Mouse (Mus musculus): ENCODE measurements around the gene Mrps31.

Gene Mrps31

GRCm38 (mm10) chr8:22411282-22411702 is at the start of gene Mrps31:
Gene Mrps31, plus strand, starts transcription at chr8:22411361.
- peak; percentile 74 for DNase-seq (ENCODE audit: low spot score)

GRCm38 (mm10) chr8:22376311-22376710 is 34.9 kb upstream of the Mrps31 start:
- DNase-seq (ENCODE audit: low spot score): no peak

DNA sequence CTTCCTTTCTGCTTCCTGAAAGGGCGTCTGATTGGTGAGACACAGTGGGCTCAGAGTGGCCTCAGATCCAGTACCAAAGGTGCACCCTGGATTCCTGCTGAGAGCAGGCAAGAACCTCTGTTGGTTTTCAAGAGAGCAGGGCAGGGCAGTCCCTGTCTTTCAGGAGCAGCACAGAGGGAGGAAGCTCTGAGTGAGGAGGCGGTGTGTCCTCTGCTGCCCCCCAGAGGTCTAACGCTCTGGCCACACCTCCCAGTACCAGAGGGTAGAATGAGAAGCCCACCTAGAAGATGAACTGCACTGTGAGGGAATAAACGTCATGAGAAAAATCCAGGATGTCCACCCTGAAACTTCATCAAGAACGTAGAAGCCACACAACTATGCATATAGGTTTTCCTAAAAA is 34.3 kb upstream of the Mrps31 start:
- DNase-seq (ENCODE audit: low spot score): peak; percentile 62

- no peak for DNase-seq (ENCODE audit: low spot score)
Measured at GRCm38 (mm10) chr8:22380934-22381333, 30.2 kb upstream of the Mrps31 start.

- DNase-seq (ENCODE audit: low spot score): no peak
Measured at GRCm38 (mm10) chr8:22382824-22383595, 28.2 kb upstream of the Mrps31 start.

DNA sequence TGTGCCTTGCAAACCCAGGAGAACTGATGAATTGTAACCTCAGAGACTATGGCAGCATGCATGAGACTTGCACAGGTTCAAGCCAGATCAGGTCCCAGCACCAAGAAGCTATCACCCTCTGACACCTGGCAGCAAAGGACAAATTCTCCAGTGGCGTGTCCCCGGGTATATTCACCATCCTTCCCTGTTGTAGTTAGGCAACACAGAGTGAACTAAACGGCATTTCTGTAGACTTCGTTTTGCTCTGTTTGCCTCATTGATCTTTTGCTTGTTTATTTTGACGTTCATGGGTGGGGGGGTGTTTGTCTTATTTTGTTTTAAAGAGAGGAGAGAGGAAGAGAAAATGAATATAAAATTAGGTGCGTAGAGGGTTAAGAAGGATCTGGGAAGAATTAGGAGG is 26.0 kb upstream of the Mrps31 start:
- DNase-seq (ENCODE audit: low spot score): no peak

GRCm38 (mm10) chr8:22389874-22390273 is 21.3 kb upstream of the Mrps31 start:
- DNase-seq (ENCODE audit: low spot score): no peak

DNA sequence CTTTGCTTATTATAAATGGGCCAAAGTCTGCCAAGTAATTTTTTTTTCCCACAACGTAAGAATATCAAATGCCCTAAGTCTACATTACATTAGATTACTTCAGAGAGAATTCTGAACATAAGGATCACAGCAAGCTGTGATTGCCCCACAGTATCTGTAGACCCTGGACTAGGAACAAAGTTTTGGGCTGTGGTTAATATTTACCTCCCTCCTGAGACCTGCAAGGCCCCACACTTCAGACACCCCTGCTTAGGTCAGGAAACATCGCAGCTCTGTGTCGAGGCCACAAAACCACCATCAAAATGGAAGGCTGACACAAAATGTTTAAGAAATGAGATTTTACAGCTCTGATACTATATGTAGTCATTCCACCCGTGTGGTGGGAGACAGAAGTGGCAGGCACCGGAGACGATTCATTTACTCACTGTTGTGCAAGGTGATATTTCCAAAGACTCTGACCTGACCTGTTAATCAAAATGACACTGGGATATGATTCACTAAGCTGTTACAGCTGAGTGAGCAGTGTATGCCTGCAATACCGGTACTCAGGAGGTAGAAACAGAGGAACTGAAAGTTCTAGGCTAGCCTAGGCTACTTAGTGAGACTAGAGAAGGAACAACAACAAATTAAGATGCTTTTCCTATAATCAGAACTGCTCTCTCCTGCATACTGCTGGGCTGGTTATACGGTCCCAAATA is 20.2 kb upstream of the Mrps31 start:
- DNase-seq (ENCODE audit: low spot score): no peak

DNA sequence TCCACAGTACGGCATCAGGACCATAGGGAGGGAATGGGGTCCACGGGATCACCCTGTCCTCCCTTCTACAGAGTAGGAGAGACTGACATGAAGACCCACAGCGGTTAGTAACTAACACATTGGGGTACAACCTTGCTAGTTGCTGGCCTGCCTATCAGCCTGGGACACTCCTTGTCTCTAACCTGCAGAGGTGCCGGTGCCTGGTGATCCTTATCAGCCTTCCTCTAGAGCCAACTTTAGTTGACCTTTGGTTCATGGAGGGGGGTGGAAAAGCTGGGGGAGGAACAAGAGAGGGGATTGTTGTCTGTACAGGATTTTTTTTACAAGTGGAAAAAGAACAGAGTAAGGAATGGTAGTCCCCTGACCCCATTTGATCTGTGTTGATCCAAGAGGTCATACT is 16.7 kb upstream of the Mrps31 start:
- no peak for DNase-seq (ENCODE audit: low spot score)

GRCm38 (mm10) chr8:22395256-22395655 is 15.9 kb upstream of the Mrps31 start:
- DNase-seq (ENCODE audit: low spot score): no peak

GRCm38 (mm10) chr8:22397811-22398141 is 13.4 kb upstream of the Mrps31 start:
- DNase-seq (ENCODE audit: low spot score): no peak

GRCm38 (mm10) chr8:22398142-22398951 is 12.8 kb upstream of the Mrps31 start, which contains the start of gene Slc25a15:
Gene Slc25a15, minus strand, starts transcription at chr8:22398597.
- peak; percentile 95 for DNase-seq (ENCODE audit: low spot score)

DNA sequence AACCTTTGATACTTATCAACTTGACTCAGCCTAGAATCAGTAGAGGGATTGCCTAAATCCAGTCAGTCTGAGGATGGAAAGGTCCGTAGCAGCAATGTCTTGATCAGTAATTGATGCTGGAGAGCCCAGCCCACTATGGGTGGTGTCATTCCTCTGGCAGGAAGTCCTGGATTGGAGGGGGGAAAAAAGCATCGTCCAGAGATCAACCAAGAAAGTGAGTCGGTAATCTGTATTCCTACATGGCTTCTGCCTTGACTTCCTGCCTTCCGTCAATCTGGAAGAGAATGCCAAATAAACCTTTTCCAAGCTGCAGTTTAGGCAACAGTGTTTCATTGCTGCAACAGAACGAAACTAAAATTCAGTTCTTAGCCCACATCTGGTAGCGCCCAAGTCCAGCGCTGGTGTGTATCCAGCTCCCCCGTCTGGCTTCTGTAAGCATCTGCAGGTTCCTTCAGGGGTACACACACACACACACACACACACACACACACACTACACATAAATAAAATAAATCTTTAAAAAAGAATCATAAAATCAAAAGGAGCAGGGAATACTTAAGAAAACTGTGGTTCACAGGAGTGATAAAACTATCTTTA is 11.8 kb upstream of the Mrps31 start:
- DNase-seq (ENCODE audit: low spot score): no peak

- DNase-seq (ENCODE audit: low spot score): no peak
Measured at GRCm38 (mm10) chr8:22400593-22400992, 10.6 kb upstream of the Mrps31 start.

- no peak for DNase-seq (ENCODE audit: low spot score)
Measured at GRCm38 (mm10) chr8:22403235-22403634, 7.9 kb upstream of the Mrps31 start.

DNA sequence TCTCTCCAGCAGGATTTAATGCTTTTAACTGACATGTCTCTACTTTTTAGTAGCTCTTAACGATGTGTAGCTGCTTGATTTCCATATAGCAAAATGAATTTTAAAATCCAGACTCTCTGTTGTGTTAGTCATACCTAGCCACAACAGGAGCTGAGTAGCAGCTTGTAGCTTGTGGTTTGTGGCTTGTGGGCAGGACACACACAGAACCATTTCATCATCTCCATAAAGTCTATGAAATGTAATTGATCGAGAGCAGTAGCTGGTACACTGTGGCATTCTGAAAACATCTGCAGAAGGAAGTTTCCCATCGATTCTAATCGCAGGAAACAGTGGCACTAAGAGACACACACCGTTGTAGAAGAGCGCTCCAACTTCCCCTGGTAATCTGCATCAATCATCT is 5.4 kb upstream of the Mrps31 start:
- DNase-seq (ENCODE audit: low spot score): no peak

- no peak for DNase-seq (ENCODE audit: low spot score)
Measured at GRCm38 (mm10) chr8:22410688-22411281, 376 bp upstream of the Mrps31 start.

DNA sequence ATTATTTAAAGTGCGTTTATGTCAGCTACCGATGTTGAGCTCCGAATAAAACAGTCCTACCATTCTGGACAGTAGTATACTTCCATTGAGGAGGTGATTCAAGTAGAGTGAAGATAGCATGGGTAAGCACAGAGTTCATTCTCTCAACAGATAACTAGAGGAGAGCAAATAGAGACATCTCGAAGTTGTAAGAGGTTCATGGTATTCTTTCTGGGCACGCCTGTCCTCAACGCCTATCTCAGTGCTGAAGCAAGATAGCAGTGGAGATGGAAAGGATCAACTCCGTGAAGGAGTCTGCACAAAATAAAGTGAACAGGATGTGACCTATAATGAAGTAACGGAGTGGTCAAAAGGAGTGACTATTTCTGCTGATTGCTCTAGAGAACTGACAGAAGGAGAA is 810 bp downstream of the Mrps31 start:
- no peak for DNase-seq (ENCODE audit: low spot score)
